Mouse (Mus musculus) small intestine, adult 10 weeks (tissue): ENCODE measurements around the gene Pls1. TPM values are rescaled to one million over a fixed set of nuclear protein-coding genes. Genes with fewer than 3 reads are reported as not detected.

Source experiments
- polyA plus RNA-seq: library from polyadenylated mRNA; stranded (reverse); fragments of 350-450 nt; fragmentation: Illumina TruSeq; extraction: RNeasy Lipid Tissue Mini Kit (QIAGEN cat#74804); gene quantifications from one replicate; pipeline ENCODE4 v1.2.3, GENCODE M21; 2014; ENCODE audit warnings: low replicate concordance

The Pls1 gene
- 2,677 TPM for polyA plus RNA-seq

GRCm38 (mm10) chr9:95844825-95845460 is at the start of gene Pls1:
Pls1 (minus strand) TSS chr9:95845311.

GRCm38 (mm10) chr9:95857414-95858026 is 12.4 kb upstream of the Pls1 start, which contains the start of gene Atr:
Atr (plus strand) TSS chr9:95857597.

GRCm38 (mm10) chr9:95750037-95750511 is 95.0 kb downstream of the Pls1 start, which contains the start of gene Trpc1:
Trpc1 (minus strand) TSS chr9:95750375.

Other genes with a start within 250 kb of the Pls1 start
- gene Pcolce2, start 207.7 kb downstream of the Pls1 start, polyA plus RNA-seq: 0.33 TPM
- 3.5 TPM for gene Trpc1, start 94.9 kb downstream of the Pls1 start, polyA plus RNA-seq
- 12.3 TPM for gene Atr, start 12.3 kb upstream of the Pls1 start, polyA plus RNA-seq
- gene Xrn1, start 109.4 kb upstream of the Pls1 start, polyA plus RNA-seq: 23.8 TPM